Mouse (Mus musculus): Measurements from ENCODE around the gene Atp6v1g2.

DNA sequence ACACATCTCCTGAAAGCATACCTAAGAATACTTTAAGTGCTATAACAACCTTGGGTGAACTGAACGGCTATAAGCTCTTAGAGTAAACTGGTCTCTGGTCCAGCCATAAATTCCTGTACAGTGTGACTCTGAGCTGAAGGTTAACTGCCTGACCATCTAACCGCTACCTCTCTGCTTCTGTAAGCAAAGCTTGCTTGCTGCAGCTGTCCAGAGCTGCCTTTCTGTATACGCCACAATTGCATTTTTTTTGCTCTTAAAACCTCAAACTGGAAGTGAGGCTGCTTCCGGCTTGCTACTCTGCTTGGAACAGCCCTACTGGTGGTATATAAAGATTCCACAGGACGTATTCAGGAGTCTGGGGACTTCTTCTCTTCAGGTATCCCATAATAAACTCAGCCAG lies 801 bp upstream of the Atp6v1g2 start:
- no peak for TF ChIP-seq POLR2A (IDR thresholded peaks at IDR 0.05; ENCODE audit: low read depth, low read length)
- TF ChIP-seq CTCF (IDR thresholded peaks at IDR 0.05; ENCODE audit: extremely low read depth, insufficient read depth, insufficient read length, insufficient replicate concordance) = no peak

Data from spleen, adult 2 months (tissue).